Mouse (Mus musculus): ENCODE measurements around the gene Zdhhc12.
A peak's percentile ranks its signal among the peaks of the same experiment; 100 is the strongest.
"Not testable (repeated sequence)": the region's sequence is repeated elsewhere in the genome, so short reads cannot be mapped to it uniquely, and the experiment has no call there.

The Zdhhc12 gene

DNA sequence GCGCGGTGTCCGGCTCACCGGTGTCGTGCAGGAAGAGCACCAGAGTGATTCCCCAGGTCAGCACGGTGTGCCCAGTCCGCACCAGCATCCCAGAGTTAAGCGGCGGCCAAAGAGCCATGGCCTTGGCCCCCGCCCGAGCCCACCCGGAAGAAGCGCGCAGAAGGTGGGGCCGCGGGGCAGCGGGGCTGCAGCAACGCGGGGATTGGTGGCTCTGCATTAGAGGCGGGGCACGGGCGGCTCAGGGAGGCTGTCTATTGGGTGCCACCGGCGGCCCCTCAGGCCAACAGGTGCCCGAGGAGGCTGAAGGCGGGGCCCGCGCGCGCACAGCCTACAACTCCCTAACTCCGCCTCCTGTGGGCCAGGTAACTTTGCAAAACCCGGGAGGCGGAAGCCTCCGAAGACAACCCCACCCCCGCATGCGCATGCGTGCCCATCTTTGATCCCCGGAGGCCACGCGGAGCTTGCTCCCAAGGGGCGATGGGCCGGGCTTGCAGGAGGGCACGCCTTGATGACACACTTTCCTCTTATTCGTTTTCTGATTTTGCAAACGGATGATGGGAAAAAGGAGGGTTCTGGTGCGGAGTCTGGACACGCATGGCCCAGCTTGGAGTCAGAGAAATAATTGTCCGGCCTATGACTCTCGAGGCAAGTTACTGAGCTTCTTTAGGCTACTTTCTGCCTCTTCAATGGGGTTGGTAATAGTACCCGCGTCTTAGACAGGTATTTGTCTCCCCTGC lies at the start of gene Zdhhc12:
Zdhhc12 (minus strand) TSS at position 178 of the 737 bp plus-strand sequence.
- DNase-seq (ENCODE audit: low spot score), result peak; percentile 94

DNA sequence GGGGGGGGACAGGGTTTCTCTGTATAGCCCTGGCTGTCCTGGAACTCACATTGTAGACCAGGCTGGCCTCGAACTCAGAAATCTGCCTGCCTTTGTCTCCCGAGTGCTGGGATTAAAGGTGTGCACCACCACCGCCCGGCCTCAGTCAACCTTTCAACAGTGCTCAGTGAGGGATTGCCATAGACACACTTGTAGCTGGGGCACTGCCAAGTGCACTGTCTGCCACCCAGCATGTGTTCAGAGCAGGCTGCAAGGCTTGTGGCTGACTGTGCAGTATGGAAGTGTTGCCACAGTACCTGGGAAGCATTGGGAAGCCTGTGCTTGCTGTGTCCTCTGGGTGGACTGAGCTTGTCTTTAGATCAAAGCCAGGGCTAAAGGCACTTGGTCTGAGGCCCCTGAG lies 46.6 kb upstream of the Zdhhc12 start:
- DNase-seq (ENCODE audit: low spot score), result not testable (repeated sequence)

DNA sequence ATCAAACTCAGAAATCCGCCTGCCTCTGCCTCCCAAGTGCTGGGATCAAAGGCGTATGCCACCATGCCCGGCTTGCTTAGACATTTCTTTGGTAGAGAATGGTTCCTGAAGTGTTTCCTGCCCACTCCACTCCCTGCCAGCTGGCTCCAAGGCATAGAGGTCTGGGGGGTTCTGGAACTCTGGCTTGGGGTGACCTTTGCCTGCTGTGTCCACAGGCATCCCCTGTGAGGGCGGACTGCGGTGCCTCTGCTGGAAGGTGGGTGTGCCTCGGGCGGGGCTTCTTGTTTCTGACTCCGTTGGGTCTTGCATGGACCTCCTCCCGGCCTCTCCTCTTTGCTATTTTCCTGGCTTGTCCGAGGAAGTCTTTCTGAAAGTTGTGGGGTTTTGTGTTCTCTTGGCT lies 43.0 kb upstream of the Zdhhc12 start:
- no peak for DNase-seq (ENCODE audit: low spot score)

DNA sequence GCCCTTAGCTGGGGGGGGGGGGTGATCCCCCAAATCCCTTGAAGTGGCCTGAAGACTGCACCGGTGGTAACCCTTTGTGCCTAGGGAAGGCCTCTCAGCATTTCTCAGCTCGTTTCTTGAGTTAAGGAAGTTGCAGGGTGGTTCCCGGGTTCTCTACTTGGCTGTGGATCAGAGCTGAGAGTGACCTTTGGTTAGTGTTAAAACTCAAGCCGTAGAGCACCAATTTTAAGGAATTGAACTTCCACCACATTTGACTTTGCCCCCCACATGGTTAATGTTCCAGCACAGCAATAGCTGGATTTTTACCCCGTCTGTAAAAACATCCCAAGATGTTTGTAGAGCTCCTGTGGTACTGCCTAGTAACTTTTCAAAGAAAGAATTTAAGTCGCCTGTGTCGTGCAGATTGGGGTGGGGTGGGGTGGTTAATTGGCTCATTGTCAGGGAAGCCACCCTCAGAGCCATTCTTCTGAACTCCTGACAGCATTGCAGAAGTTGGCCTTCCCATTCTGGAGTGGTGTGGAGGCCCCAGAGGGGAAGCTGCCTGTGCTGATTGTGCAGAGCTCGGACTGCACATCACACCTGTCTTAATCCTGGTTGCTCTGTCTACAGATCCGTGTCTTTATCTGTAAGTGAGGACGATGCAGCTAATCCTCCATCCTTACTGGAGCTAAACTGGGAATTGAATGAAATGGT lies 41.6 kb upstream of the Zdhhc12 start:
- DNase-seq (ENCODE audit: low spot score), result no peak

DNA sequence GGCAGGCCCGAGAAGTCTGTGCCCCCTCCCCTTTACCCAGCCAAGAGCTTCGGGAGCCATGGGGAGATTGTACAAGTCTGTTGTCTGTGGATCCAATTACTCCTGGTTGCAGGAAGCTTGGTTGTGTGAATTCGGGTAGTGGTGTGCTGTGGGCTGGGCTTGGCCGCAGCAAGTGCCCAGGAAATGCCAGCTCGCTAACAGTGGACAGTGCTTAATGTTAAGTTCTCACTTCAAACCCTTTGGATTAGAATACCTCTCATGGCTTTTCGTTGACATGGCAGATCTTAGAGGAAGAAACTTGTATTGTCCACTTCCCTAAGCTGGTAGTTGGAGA lies 40.9 kb upstream of the Zdhhc12 start:
- DNase-seq (ENCODE audit: low spot score), result no peak

DNA sequence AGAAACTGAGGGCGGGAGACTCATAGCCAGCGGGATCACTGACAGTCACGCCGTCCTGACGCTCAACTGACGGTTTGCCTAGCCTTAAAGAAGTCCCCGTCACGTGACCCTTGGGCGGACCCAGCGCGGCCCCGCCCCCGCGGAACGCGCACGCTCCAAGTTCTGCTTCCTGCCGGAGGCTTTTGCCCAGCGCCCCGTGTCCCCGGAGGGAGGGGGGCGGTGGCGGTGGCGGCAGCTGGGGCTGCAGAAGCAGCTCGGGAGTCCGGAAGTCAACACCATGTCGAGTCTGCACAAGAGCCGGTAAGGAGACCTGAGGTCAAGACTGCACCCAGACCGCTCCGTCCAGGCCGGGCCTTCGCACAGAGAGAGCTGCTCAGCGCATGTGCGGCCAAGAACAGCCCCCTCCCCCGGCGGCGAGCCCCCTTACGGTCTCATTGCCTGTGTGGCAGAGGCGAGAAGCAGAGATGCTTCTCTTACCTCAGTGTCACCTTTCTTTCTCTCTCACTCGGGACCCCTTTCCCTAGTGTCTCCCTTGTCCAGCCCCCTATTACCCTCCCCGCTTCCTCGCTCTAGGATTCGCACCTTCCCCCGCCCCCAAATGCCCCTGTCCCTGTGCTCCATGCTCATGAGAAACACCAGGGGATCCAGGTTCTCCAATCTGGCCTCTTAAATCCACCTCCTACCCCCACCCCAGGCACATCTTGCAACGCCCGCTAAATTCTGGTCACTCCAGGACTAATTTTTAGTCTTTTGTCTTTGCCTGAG lies 40.3 kb upstream of the Zdhhc12 start, which contains the start of gene Tbc1d13:
Tbc1d13 (plus strand) TSS at position 134 of the 765 bp plus-strand sequence.
- peak; percentile 98 for DNase-seq (ENCODE audit: low spot score)

DNA sequence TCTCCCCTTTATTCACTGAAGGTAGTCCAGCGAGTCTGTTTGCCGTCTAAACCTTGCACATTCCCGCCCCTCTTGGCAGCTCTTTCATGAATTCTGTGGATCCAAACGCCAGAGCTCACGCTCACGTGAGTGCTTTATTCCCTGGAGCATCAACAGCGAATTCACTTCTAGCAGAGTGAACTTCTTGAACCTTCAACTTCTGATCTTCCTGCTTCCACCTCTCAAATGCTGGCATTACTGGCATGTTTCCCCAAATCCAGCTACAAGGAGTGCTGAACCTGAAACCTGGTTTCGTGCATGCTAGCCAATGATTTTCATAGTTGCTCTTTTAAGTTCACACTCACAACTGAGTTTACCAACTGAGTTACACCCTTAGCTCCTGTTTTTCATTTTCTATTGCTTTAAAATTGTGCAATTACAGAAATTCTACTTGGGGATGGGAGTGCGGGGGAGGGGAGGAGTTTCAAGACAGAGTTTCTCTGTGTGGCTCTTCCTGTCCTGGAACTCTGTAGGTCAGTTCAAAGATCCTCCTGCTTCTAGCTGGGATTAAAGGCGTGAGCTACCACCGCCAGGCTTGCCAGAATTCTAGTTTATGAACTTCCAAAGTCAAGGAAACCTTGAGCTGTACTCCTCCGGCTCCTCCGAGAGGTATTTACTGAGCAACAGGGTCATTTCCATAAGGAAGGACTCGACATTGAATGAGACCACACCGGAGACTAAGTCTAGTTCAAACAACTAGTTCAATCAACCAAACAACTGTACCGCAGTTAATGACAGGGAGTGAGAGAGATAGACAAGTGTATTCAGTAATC lies 39.6 kb upstream of the Zdhhc12 start:
- no peak for DNase-seq (ENCODE audit: low spot score)

DNA sequence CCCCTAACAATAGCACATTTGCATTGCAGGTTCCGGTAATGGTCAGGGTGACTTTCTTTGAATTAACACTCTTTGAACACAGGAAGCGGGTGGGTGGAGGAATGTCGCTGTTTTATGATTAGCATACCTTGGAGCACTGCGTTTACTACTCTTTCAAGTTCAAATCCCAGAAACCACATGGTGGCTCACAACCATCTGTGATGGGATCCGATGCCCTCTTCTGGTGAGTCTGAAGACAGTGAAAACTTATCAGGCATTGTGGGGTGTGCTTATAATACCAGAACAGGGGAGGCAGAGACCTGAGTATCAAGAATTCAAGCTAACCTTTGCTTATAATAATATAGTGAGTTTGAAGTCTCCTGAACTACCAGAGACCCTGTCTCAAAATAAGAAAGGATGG lies 37.8 kb upstream of the Zdhhc12 start:
- DNase-seq (ENCODE audit: low spot score), result not testable (repeated sequence)

DNA sequence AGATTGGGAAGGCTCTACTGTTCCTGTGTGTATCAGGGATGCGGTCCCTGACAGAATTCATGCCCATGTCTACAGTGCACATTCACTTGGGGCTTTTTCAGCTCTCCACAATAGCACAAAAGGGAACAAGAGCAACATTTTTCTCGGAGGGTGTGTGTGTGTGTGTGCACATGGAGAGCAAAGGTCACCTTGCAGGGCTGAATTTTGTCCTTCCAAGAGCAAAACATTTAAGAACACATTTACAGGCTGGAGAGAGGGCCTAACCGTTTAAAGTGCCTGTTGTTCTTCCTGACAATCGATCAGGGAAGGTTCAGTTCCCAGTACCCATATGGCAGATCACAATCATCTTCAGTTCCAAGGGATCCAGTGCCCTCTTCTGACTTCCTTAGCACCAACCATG lies 36.7 kb upstream of the Zdhhc12 start:
- no peak for DNase-seq (ENCODE audit: low spot score)

DNA sequence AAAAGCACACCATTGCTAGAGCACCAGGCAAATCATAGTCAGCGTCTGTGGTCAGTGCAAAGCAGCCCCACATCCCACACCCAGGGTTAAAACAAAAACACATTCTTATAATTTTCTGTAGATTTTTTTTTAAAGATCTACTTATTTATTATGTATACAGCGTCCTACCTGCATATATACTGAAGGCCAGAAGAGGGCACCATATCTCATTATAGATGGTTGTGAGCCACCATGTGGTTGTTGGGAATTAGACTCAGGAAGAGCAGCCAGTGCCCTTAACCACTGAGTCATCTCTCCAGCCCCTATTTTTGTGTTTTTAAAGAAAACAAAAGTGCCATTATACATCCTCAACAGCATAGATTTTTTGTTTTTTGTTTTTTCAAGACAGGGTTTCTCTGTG lies 35.3 kb upstream of the Zdhhc12 start:
- DNase-seq (ENCODE audit: low spot score), result peak; percentile 60

DNA sequence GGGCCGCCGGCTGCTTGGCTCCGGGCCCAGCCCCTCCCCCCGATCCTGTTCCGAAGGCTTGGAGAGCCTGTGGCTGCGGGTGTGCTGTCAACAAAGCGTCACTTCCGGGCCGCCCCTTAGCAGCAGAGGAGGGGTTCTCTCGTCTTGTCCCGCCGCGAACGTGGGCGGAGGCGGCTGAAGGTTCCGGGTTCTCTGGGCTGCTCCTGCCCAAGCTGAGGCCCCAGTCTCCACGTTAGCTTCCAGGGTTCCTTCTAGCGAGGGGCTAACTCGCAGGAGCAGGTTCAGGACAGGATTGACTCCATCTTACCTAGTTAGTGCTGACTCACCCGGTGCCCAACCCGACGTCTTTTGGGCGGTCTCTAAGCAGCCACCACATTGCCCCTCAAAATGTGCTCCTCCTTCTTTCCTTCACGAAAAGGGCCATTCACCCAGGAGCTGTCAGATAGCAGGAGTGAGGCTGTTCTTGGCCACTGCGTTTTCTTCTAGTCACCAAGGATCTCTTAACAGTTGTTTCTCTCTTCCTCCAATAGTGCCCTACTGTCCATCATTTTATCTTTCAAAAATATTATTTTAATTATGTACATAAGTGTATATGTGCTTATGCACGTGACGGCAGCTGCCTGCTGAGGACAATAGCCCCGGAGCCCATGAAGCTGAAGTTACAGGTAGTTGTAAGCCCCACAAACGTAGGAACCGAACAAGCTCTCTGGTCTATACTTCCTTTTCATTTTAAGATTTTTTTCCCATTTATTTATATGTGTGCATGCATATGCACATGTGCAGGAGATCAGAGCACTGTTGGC lies 31.2 kb upstream of the Zdhhc12 start, which contains the start of gene Zer1:
Zer1 (minus strand) TSS at position 114 of the 803 bp plus-strand sequence.
- peak; percentile 96 for DNase-seq (ENCODE audit: low spot score)

DNA sequence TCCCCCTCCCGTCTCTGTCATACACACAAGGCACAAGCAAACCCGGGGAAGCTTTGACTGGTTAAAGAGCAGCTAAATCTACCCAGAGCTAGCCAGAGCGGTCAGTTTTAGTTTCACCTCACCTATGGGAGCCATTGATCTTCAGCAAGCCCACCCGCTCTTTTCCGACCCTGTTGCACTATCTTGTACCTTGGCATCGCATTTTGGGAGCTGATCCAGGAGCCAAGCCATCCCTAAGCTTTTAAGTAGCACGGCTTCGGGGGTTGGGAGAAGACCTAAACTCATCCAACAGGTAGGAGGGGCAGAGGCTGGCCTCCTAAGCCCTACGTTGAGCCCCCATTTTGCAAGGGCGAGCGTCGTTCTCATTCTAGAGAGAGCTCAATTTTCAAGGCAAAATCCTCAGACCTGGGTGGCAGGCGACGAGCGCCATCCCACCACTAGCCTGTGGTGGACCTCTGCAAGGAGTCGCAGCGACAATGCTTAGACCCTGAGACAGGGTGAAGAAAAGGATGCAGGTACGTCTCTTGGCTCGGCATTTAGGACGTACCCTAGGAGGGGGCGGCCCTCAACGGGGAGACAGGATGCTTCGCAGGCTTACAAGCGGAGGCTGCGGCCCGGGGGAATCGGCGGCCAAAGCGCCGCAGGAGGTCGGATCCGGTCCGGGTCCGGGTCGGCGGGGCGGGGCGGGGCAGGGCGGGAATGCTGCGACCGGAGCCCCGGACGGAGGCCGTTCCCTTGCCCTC lies 30.5 kb upstream of the Zdhhc12 start:
- DNase-seq (ENCODE audit: low spot score), result peak; percentile 38

DNA sequence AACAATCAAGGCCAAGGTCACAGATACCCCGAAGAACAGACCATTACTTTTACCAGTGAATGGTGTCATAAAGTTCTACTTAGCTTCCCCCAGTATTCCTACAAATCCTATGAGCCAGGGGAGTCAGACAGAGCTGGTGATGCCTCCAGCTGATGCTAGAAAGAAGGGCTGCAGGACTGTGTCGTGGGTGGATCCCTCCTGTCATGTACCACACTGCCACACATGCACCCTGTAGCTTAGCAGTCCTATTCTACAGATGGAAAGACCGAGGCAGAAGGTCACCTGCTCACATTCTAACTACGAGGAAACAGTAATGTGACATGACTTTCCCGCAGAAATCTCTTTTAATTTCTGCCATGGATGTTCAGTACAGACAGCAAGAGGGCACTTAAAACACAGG lies 29.3 kb upstream of the Zdhhc12 start:
- DNase-seq (ENCODE audit: low spot score), result peak; percentile 54

DNA sequence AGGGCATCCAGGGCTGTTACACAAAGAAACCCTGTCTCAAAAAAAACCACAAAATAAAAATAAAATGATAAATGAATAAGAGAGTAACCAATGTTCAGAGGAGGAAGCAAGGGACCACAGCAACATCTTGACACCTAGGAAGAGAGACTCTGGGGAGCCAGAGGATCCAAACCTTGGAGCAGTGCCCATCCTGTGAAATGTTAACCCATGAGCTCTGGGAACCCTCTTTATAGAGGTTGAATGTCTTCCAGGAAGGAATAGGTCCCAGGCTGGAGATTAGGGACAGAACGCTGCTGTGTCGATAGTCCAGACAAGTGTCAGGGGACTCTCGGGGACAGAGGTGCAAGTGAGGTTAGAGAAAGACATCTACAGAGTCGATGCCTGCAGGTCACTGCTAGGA lies 26.8 kb upstream of the Zdhhc12 start:
- no peak for DNase-seq (ENCODE audit: low spot score)

DNA sequence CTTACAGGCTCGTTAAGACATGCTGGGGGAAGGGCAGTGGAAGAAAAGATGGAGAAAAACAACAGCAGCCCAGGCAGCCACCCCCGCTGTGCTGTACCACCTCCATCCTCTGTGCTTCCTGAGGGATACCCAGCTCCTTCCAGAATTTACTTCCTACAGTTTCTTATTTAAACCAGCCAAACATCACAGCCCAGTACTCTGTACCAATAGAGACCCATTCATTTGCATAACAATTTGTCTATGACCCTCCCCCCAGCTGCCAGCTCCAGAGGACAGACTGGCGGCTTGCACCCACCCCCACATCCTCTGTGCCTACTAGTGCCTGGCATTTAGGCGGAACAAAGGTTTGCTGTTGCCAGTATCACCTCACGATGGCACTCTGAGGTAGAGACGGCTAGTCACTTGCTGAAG lies 26.2 kb upstream of the Zdhhc12 start:
- DNase-seq (ENCODE audit: low spot score), result peak; percentile 83

DNA sequence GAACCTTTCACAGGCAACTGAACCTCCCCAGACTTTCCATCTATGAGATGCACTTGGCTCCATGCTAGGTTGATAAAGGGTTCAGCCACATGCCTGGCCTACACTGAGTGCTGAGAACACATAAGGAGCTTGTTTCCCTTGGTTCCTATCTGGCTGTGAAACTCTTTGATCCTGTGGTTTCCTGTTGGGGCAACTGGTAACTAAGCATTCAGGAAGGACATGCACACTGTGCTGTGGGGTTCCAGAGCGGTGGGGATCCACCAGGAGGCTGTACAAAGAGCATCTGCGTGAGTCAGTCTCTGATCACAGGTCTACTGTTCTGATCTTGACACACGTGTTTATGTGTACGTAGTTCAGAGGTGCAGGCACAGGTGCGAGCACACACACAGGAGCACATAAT lies 19.1 kb upstream of the Zdhhc12 start:
- no peak for DNase-seq (ENCODE audit: low spot score)

DNA sequence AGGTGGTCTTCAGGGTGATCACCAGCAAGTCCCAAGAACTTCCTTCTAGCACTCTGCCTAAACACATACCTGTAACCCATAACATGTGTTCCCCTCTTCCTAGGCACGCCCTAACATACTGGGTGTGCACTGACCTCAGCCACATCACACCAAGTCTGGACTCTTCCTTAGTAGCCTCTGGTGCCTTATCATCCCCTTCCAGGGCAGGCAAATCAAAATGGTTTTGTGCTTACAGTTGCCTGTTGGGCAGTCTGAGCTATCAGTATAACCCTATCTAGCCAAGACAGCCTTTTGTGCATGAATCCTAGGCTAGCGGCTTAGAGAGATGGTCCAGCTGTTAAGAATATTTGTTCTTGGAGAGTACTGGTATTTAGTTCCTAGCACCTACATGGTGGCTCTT lies 18.1 kb upstream of the Zdhhc12 start:
- no peak for DNase-seq (ENCODE audit: low spot score)

DNA sequence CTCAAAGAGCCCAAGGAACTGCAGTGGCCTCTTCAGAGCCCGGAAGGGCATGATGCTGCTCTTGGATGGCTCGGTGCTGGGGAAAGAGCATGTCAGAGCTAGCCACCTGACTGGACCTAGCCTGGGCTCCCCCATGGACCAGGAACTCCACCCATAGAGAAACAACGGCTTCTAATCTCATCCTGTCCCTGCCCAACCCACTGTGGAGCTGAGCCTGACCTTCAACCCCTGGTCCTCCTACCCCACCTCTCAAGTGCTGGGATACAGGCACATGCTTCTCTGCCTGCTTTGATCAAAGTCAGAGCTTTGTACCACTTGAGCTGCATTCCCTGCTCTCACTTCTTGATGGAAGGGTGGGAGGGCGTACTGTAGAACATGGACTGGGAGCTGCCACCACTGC lies 14.8 kb upstream of the Zdhhc12 start:
- no peak for DNase-seq (ENCODE audit: low spot score)

DNA sequence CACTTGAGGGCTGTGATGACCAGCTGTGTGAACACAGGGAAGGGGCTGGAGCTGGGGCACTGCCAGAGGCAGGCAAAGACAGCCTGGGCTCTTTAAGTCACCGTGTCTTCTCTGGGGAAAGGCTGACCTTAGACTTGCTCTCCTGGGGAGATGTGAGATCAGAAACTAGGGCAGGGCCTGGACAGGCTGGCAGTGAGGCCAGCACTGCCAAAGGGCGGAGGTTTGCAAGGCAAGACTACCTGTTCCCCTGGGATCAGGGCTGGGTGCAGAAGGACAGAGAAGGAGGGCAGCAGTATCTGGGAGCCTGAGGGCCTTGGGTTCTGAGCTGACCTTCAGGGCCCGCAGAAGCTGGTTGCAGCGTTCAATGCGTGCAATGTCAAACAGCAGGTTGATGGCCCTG lies 14.2 kb upstream of the Zdhhc12 start:
- DNase-seq (ENCODE audit: low spot score), result no peak

DNA sequence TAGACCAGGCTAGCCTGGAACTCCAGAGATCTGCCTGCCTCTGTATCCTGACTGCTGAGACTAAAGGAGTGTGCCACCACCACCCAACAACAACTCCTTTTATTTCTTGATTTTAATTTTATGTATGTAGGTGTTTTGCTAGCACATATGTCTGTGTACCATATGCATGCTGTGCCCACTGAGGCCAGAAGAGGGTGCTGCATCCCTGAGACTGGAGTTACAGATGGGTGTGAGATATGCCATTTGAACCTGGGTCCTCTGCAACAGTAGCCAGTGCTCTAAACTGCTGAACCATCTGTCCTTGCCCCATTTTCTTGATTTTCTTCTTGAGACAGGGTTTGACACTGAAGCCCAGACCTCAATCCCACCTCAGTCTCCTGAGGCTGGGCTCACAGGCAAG lies 12.9 kb upstream of the Zdhhc12 start:
- peak; percentile 54 for DNase-seq (ENCODE audit: low spot score)

Measured in layer of hippocampus, adult 11-12 months (tissue).